Mouse (Mus musculus) forelimb bud, embryonic 11.5 days (tissue): ENCODE measurements around the gene Scgb1b15.
"Not testable (repeated sequence)": the region's sequence is repeated elsewhere in the genome, so short reads cannot be mapped to it uniquely, and the experiment has no call there.

ENCODE experiments used
- DNase-seq: peaks from one replicate; pipeline ENCODE4 v3.0.0-alpha.2; 2012; ENCODE audit warnings: low read depth, low spot score

Scgb1b15 gene

GRCm38 (mm10) chr7:32836254-32836653 lies at the start of gene Scgb1b15:
Gene Scgb1b15 (plus strand): TSS chr7:32836554.
- DNase-seq = not testable (repeated sequence)

GRCm38 (mm10) chr7:32829562-32829961 lies 6.8 kb upstream of the Scgb1b15 start, which contains the start of gene Scgb2b15:
Gene Scgb2b15 (minus strand): TSS chr7:32829662.
- DNase-seq = not testable (repeated sequence)
